Mouse (Mus musculus) C2C12 (cell line): ENCODE measurements around the gene Zfp583.

Experiments
- CEBPB ChIP-seq: IDR thresholded peaks from one replicate; pipeline ENCODE4 v1.6.1; 2011; ENCODE audit warnings: low read depth, mild to moderate bottlenecking, control low read depth, moderate library complexity
- CTCF ChIP-seq: IDR thresholded peaks from one replicate; pipeline ENCODE4 v1.5.1; 2011; ENCODE audit not compliant: control insufficient read depth, insufficient read depth, insufficient read length
- FOSL1 ChIP-seq: IDR thresholded peaks from one replicate; pipeline ENCODE4 v1.8.0; 2011; ENCODE audit warnings: mild to moderate bottlenecking, low read length; ENCODE audit not compliant: poor library complexity, insufficient read depth, severe bottlenecking
- MAX ChIP-seq: IDR thresholded peaks from one replicate; pipeline ENCODE4 v1.6.1; 2011; ENCODE audit warnings: mild to moderate bottlenecking, control low read depth
- MYOD1 ChIP-seq: IDR thresholded peaks from one replicate; pipeline ENCODE4 v1.6.1; 2011; ENCODE audit warnings: low read depth; ENCODE audit not compliant: control insufficient read depth, insufficient read length
- USF1 ChIP-seq: IDR thresholded peaks from one replicate; pipeline ENCODE4 v1.6.1; 2011; ENCODE audit warnings: low read depth, mild to moderate bottlenecking, control low read depth, moderate library complexity

DNA sequence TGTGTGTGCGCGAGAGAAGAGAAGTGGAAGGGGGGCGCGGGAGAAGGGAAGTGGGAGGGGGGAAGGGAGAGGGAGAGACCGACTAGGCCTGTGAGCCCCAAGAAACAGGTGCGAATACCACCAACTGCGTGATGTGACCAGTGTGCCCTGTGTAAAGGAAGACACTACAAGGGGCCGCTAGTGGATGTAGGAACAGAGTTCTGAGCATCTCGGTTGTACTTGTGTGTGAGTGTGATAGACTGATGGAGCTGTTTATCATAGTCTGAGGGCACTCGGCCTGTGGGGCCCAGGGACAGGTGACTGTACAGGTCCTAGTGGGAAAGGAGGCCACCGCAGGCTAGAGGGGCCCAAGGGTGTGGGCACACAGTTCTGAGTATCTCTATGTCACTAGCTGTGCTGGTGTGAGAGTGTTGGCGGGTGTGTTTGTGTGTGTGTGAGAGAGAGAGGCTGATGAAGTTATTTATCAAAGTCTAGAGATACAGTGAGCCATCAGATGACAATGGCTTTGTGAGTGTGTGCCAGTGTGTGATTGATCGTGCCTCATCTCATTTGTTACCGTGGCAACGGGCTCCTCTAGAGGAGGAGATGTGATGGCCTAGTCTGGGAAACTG, 44.1 kb downstream of the Zfp583 start:
- TF ChIP-seq CTCF (no peak), FOSL1 (no peak), MAX (no peak), MYOD1 (no peak), USF1 (no peak), CEBPB (no peak)
